Mouse (Mus musculus): ENCODE measurements around the gene Pola2. TPM values are rescaled to one million over a fixed set of nuclear protein-coding genes. Genes with fewer than 3 reads are reported as not detected.

Pola2 gene
- polyA plus RNA-seq, 2 experiments: 60.9 to 63.0 TPM

DNA sequence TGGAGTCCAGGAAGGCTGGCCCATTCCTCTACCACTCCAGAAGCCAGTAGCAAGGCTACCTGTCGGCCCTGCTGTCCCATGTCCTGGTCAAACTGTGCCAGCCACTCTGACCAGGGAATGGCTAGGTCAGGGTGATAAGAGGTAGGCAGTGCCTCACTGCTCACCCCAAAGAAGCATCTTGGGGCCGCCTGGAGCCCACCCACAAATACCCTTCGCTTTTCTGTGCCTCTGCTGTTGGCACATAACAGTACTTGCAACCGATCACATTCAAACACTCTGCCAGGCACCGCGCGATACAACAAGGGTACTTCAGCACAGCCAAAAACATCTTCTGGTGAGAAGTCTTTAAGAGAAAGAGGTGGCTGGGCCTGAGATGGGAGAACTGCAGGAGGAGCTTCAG is 71.7 kb downstream of the Pola2 start:
- no peak for DNase-seq (ENCODE audit: low read depth in 3 of 3, low spot score in 3 of 3)
- WGBS (ENCODE audit: insufficient replicate concordance): 88% methylated on average over 7 of the region's 7 CpGs
- Histone ChIP-seq H3K4me2 (ENCODE audit: low read depth) (no peak overlapping the region), H3K27me3 (ENCODE audit: control insufficient read depth, insufficient read depth, low read length) (no peaks in the 10 kb centered on the region), H3K4me1 (replicated peaks; ENCODE audit: control insufficient read depth in 2 of 2, insufficient read depth in 2 of 2, low read length in 1 of 2) (peaks cover 4 to 13% of the 10 kb centered on the region in 2 experiments), H3K9me3 (ENCODE audit: control insufficient read depth, low read length) (no peaks in the 10 kb centered on the region), H3K4me3 (ENCODE audit: insufficient read depth in 1 of 2, low read depth in 2 of 2, low read length in 2 of 2) (no peak overlapping the region), H3K27ac (no peak overlapping the region), H3K36me3 (replicated peaks; ENCODE audit: control insufficient read depth, insufficient read depth, low read depth) (peaks cover 11% of the 10 kb centered on the region), H3K9ac (replicated peaks) (no peak overlapping the region)
- ATAC-seq (ENCODE audit: insufficient read depth): no peak
- TF ChIP-seq EP300 (IDR thresholded peaks at IDR 0.05; ENCODE audit: low read depth) (no peak), CTCF (IDR thresholded peaks at IDR 0.05; ENCODE audit: low read depth) (no peak)

DNA sequence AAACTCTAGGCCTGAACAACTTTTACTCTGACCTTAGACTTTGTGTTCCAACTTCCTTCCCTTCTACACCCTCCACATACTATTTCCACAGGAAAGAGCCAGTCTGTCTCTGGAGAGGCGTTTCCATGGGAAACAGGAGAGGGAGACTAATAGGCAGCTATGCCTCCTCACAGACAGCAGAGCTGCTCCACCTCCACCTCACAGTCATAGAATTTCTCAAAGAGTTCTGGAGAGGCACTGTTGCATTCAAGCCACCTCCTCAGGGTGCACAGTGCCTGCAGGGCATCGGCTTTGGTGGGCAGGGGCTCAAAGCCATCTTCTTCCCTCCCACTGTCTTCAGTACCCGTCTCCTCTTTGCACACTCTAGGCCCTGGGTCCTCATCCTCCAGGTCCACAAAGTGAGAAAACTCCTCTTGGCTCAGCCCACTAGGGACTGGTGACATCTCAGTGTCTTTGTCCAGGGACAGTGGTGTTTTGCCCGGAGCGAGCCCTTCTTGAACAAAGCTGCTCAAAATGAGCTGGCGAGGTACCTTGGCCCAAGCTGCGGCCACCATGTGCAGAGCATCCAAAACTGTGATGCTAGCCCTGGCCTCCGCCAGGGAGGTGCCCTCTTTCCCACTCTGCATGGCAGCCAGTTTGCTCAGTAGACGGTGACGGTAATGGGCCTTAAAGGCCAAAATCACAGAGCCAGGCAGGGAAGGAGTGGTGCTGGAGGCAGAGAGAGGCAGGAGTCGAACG is 72.3 kb downstream of the Pola2 start:
- ATAC-seq (ENCODE audit: insufficient read depth) (no peak), DNase-seq (ENCODE audit: low read depth in 3 of 3, low spot score in 3 of 3) (no peak)
- Histone ChIP-seq H3K4me2 (ENCODE audit: low read depth) (no peak overlapping the region), H3K27ac (no peak overlapping the region), H3K27me3 (ENCODE audit: control insufficient read depth, insufficient read depth, low read length) (no peaks in the 10 kb centered on the region), H3K4me1 (replicated peaks; ENCODE audit: control insufficient read depth in 2 of 2, insufficient read depth in 2 of 2, low read length in 1 of 2) (peaks cover 4 to 13% of the 10 kb centered on the region in 2 experiments), H3K9ac (replicated peaks) (no peak overlapping the region), H3K36me3 (replicated peaks; ENCODE audit: control insufficient read depth, insufficient read depth, low read depth) (peaks cover 9% of the 10 kb centered on the region), H3K9me3 (ENCODE audit: control insufficient read depth, low read length) (no peaks in the 10 kb centered on the region), H3K4me3 (ENCODE audit: insufficient read depth in 1 of 2, low read depth in 2 of 2, low read length in 2 of 2) (no peak overlapping the region)
- no peak for TF ChIP-seq EP300 (IDR thresholded peaks at IDR 0.05; ENCODE audit: low read depth)
- TF ChIP-seq CTCF (IDR thresholded peaks at IDR 0.05; ENCODE audit: low read depth): no peak
- 83% methylated on average over 12 of the region's 12 CpGs for WGBS (ENCODE audit: insufficient replicate concordance)

Other genes starting within 250 kb of the Pola2 start
- 70.8 and 95.5 TPM in 2 replicates for gene Ehbp1l1, start 237.9 kb downstream of the Pola2 start, polyA plus RNA-seq (2012; rRNA removed)
- gene Ehbp1l1, start 237.9 kb downstream of the Pola2 start, polyA plus RNA-seq (2014; fragmentation: Nextera tagmentation; extraction: Ambion mirVana): 66.0 and 76.7 TPM in 2 replicates
- 44.0 and 50.9 TPM in 2 replicates for gene Fam89b, start 234.5 kb downstream of the Pola2 start, polyA plus RNA-seq (2012; rRNA removed)
- 40.6 and 41.0 TPM in 2 replicates for gene Fam89b, start 234.5 kb downstream of the Pola2 start, polyA plus RNA-seq (2014; fragmentation: Nextera tagmentation; extraction: Ambion mirVana)
- gene Ltbp3, start 223.3 kb downstream of the Pola2 start, polyA plus RNA-seq (2012; rRNA removed): 1.9 and 2.1 TPM in 2 replicates
- gene Ltbp3, start 223.3 kb downstream of the Pola2 start, polyA plus RNA-seq (2014; fragmentation: Nextera tagmentation; extraction: Ambion mirVana): 0.85 and 1.6 TPM in 2 replicates
- gene Scyl1, start 192.8 kb downstream of the Pola2 start, polyA plus RNA-seq (2012; rRNA removed): 21.1 and 27.1 TPM in 2 replicates
- 15.8 and 18.6 TPM in 2 replicates for gene Scyl1, start 192.8 kb downstream of the Pola2 start, polyA plus RNA-seq (2014; fragmentation: Nextera tagmentation; extraction: Ambion mirVana)
- 5.9 and 6.7 TPM in 2 replicates for gene Frmd8, start 88.9 kb downstream of the Pola2 start, polyA plus RNA-seq (2012; rRNA removed)
- gene Frmd8, start 88.9 kb downstream of the Pola2 start, polyA plus RNA-seq (2014; fragmentation: Nextera tagmentation; extraction: Ambion mirVana): 6.6 and 8.4 TPM in 2 replicates
- 5.3 and 5.8 TPM in 2 replicates for gene Slc25a45, start 86.4 kb downstream of the Pola2 start, polyA plus RNA-seq (2012; rRNA removed)
- gene Slc25a45, start 86.4 kb downstream of the Pola2 start, polyA plus RNA-seq (2014; fragmentation: Nextera tagmentation; extraction: Ambion mirVana): 3.2 and 4.6 TPM in 2 replicates
- 2.2 and 2.4 TPM in 2 replicates for gene Tigd3, start 70.1 kb downstream of the Pola2 start, polyA plus RNA-seq (2012; rRNA removed)
- 1.1 TPM in 2 replicates for gene Tigd3, start 70.1 kb downstream of the Pola2 start, polyA plus RNA-seq (2014; fragmentation: Nextera tagmentation; extraction: Ambion mirVana)
- gene Dpf2, start 51.2 kb downstream of the Pola2 start, polyA plus RNA-seq (2012; rRNA removed): 35.3 and 36.0 TPM in 2 replicates
- gene Dpf2, start 51.2 kb downstream of the Pola2 start, polyA plus RNA-seq (2014; fragmentation: Nextera tagmentation; extraction: Ambion mirVana): 45.1 and 54.5 TPM in 2 replicates
- gene Cdc42ep2, start 39.4 kb downstream of the Pola2 start, polyA plus RNA-seq (2012; rRNA removed): 2.2 and 2.3 TPM in 2 replicates
- 1.6 and 2.1 TPM in 2 replicates for gene Cdc42ep2, start 39.4 kb downstream of the Pola2 start, polyA plus RNA-seq (2014; fragmentation: Nextera tagmentation; extraction: Ambion mirVana)
- gene Slc22a20, start 21.9 kb upstream of the Pola2 start, polyA plus RNA-seq (2012; rRNA removed): not detected in 2 replicates
- gene Slc22a20, start 21.9 kb upstream of the Pola2 start, polyA plus RNA-seq (2014; fragmentation: Nextera tagmentation; extraction: Ambion mirVana): 0.08 TPM in 1 of 2 replicates, not detected in the other
- 25.4 and 28.0 TPM in 2 replicates for gene Capn1, start 51.7 kb upstream of the Pola2 start, polyA plus RNA-seq (2012; rRNA removed)
- 25.6 and 28.7 TPM in 2 replicates for gene Capn1, start 51.7 kb upstream of the Pola2 start, polyA plus RNA-seq (2014; fragmentation: Nextera tagmentation; extraction: Ambion mirVana)
- 11.5 and 13.2 TPM in 2 replicates for gene Syvn1, start 82.4 kb upstream of the Pola2 start, polyA plus RNA-seq (2012; rRNA removed)
- gene Syvn1, start 82.4 kb upstream of the Pola2 start, polyA plus RNA-seq (2014; fragmentation: Nextera tagmentation; extraction: Ambion mirVana): 9.7 and 12.6 TPM in 2 replicates
- 22.0 and 29.6 TPM in 2 replicates for gene Mrpl49, start 93.6 kb upstream of the Pola2 start, polyA plus RNA-seq (2012; rRNA removed)
- gene Mrpl49, start 93.6 kb upstream of the Pola2 start, polyA plus RNA-seq (2014; fragmentation: Nextera tagmentation; extraction: Ambion mirVana): 43.7 and 48.2 TPM in 2 replicates
- gene Fau, start 93.6 kb upstream of the Pola2 start, polyA plus RNA-seq (2012; rRNA removed): 853 and 969 TPM in 2 replicates
- 593 and 639 TPM in 2 replicates for gene Fau, start 93.6 kb upstream of the Pola2 start, polyA plus RNA-seq (2014; fragmentation: Nextera tagmentation; extraction: Ambion mirVana)
- 15.8 and 17.9 TPM in 2 replicates for gene Znhit2, start 97.0 kb upstream of the Pola2 start, polyA plus RNA-seq (2012; rRNA removed)
- gene Znhit2, start 97.0 kb upstream of the Pola2 start, polyA plus RNA-seq (2014; fragmentation: Nextera tagmentation; extraction: Ambion mirVana): 19.3 and 20.4 TPM in 2 replicates
- 35.9 and 43.4 TPM in 2 replicates for gene Tm7sf2, start 104.2 kb upstream of the Pola2 start, polyA plus RNA-seq (2012; rRNA removed)
- gene Tm7sf2, start 104.2 kb upstream of the Pola2 start, polyA plus RNA-seq (2014; fragmentation: Nextera tagmentation; extraction: Ambion mirVana): 35.0 and 35.7 TPM in 2 replicates
- gene Vps51, start 113.0 kb upstream of the Pola2 start, polyA plus RNA-seq (2012; rRNA removed): 20.7 and 21.9 TPM in 2 replicates
- 19.9 and 23.3 TPM in 2 replicates for gene Vps51, start 113.0 kb upstream of the Pola2 start, polyA plus RNA-seq (2014; fragmentation: Nextera tagmentation; extraction: Ambion mirVana)
- not detected in 2 replicates for gene Tmem262, start 115.8 kb upstream of the Pola2 start, polyA plus RNA-seq (2012; rRNA removed)
- gene Tmem262, start 115.8 kb upstream of the Pola2 start, polyA plus RNA-seq (2014; fragmentation: Nextera tagmentation; extraction: Ambion mirVana): not detected in 2 replicates
- gene Gm28374, start 118.1 kb upstream of the Pola2 start, polyA plus RNA-seq (2012; rRNA removed): 0.16 and 0.17 TPM in 2 replicates
- 0.33 and 0.38 TPM in 2 replicates for gene Gm28374, start 118.1 kb upstream of the Pola2 start, polyA plus RNA-seq (2014; fragmentation: Nextera tagmentation; extraction: Ambion mirVana)
- 20.8 and 24.1 TPM in 2 replicates for gene Zfpl1, start 120.8 kb upstream of the Pola2 start, polyA plus RNA-seq (2012; rRNA removed)
- gene Zfpl1, start 120.8 kb upstream of the Pola2 start, polyA plus RNA-seq (2014; fragmentation: Nextera tagmentation; extraction: Ambion mirVana): 18.1 and 20.4 TPM in 2 replicates
- 17.6 and 23.1 TPM in 2 replicates for gene Cdca5, start 120.8 kb upstream of the Pola2 start, polyA plus RNA-seq (2012; rRNA removed)
- 30.9 and 33.7 TPM in 2 replicates for gene Cdca5, start 120.8 kb upstream of the Pola2 start, polyA plus RNA-seq (2014; fragmentation: Nextera tagmentation; extraction: Ambion mirVana)
- 0.68 TPM in 1 of 2 replicates, not detected in the other for gene AC131692.1, start 130.2 kb upstream of the Pola2 start, polyA plus RNA-seq (2012; rRNA removed)
- 0.22 TPM in 1 of 2 replicates, not detected in the other for gene AC131692.1, start 130.2 kb upstream of the Pola2 start, polyA plus RNA-seq (2014; fragmentation: Nextera tagmentation; extraction: Ambion mirVana)
- 4.3 and 6.4 TPM in 2 replicates for gene Naaladl1, start 141.6 kb upstream of the Pola2 start, polyA plus RNA-seq (2012; rRNA removed)
- 1.1 and 1.9 TPM in 2 replicates for gene Naaladl1, start 141.6 kb upstream of the Pola2 start, polyA plus RNA-seq (2014; fragmentation: Nextera tagmentation; extraction: Ambion mirVana)
- gene Sac3d1, start 154.4 kb upstream of the Pola2 start, polyA plus RNA-seq (2012; rRNA removed): 18.4 and 25.5 TPM in 2 replicates
- gene Sac3d1, start 154.4 kb upstream of the Pola2 start, polyA plus RNA-seq (2014; fragmentation: Nextera tagmentation; extraction: Ambion mirVana): 22.7 and 22.9 TPM in 2 replicates
- 39.6 and 41.8 TPM in 2 replicates for gene Snx15, start 164.1 kb upstream of the Pola2 start, polyA plus RNA-seq (2012; rRNA removed)
- 42.2 and 46.2 TPM in 2 replicates for gene Snx15, start 164.1 kb upstream of the Pola2 start, polyA plus RNA-seq (2014; fragmentation: Nextera tagmentation; extraction: Ambion mirVana)
- gene Batf2, start 176.8 kb upstream of the Pola2 start, polyA plus RNA-seq (2012; rRNA removed): 0.35 and 0.57 TPM in 2 replicates
- 0.09 TPM in 1 of 2 replicates, not detected in the other for gene Batf2, start 176.8 kb upstream of the Pola2 start, polyA plus RNA-seq (2014; fragmentation: Nextera tagmentation; extraction: Ambion mirVana)
- 26.1 and 32.8 TPM in 2 replicates for gene Arl2, start 177.3 kb upstream of the Pola2 start, polyA plus RNA-seq (2012; rRNA removed)
- 22.4 and 27.5 TPM in 2 replicates for gene Arl2, start 177.3 kb upstream of the Pola2 start, polyA plus RNA-seq (2014; fragmentation: Nextera tagmentation; extraction: Ambion mirVana)
- gene Majin, start 220.2 kb upstream of the Pola2 start, polyA plus RNA-seq (2012; rRNA removed): not detected in 2 replicates
- gene Majin, start 220.2 kb upstream of the Pola2 start, polyA plus RNA-seq (2014; fragmentation: Nextera tagmentation; extraction: Ambion mirVana): not detected in 2 replicates

Measured in liver, embryonic 14.5 days (tissue).